Mouse (Mus musculus) cerebellum, postnatal 10 days (tissue): ENCODE data around the gene Xpc.
A peak's percentile ranks its signal among the peaks of the same experiment; 100 is the strongest.

Experiments
- DNase-seq, 2 experiments: peaks; one replicate each; pipeline ENCODE4 v3.0.0; 2021; ENCODE audit warnings: mixed read lengths in 2 of 2

Xpc gene

DNA sequence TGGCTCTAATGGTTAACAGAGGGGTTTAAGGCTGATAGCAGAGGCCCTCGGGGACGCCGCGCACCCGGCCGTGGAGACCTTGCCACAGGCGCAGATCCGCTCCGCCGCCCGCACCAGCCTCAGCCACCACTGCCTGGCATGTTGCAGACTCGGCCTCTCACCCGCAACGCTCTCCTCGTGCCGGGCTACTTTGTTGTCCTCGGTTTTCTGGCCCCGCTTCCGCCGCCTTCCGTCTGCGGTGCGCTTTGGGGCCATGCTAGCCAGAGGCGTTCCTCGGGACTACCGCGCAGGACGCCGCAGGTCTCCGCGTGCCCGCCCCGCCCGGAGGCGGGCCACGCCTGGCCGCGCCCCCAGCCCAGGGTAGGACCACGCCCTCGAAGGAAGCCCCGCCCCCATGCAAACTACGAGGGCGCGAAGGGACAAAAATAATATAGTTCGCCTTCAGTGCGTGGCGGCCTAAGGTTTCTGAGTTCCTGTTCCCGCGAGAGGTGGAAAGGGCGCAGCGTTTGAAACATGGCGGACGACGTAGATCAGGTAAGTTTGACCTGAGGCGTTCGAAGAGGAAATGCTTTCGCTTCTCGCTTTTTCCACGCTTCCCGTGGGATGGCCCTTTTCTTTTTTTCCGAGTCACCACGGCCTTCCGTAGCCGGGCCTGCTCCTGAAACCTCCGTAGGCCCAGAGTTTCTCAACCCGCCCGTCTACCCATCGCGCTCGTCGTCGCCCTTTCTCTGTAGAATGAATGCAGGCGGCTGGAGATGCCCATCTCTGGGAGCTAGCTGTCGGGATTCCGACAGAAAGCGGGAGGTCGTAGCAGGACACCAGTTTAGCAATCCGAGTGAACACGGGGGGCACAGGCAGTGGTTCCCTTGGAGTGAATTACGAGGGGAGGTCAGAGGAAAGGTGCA, at the start of gene Xpc, which contains the start of gene Lsm3:
Xpc (minus strand) TSS at position 344 of the 905 bp plus-strand sequence.
Lsm3 (plus strand) TSS at position 384 of the 905 bp plus-strand sequence.
- DNase-seq: peak; percentile 99

DNA sequence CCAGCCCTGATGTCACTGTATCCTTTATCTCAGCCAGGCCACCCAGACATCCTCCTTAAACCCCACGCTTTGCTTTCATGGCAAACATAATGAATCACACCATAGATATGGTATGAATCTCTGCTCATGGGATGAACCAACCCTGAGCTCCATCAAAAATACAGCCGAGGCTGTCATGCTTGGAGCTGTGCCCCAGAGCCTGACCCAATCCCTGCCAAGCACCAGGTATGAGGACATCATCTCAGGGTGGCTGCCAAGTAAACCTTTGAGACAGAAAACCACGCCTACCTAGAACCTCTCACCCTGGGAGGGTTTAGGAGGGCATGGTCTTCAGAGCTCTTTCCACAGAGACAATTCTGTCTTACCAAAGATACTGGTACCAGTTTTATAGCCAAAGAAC, 47.3 kb upstream of the Xpc start:
- DNase-seq: peak; percentile 76 to 77

DNA sequence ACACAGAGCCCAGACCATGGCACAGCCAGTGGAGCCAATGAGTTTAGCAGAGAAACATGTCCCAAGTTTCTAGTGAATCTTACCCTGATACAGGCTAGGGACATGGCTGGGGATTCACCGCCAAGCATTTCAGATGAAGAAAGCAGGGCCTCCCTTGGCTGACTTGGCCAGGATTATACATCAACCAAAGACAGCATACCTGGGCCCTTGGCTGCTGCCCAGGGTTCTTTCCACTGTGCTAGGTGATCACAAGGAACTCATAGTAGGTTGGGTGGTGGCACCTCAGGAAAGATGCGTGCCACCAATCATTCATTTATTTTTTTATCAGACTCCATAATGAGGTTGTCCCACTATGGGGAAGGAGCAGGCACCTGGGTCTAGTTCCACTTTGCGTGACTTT, 44.5 kb upstream of the Xpc start:
- DNase-seq: no peak

DNA sequence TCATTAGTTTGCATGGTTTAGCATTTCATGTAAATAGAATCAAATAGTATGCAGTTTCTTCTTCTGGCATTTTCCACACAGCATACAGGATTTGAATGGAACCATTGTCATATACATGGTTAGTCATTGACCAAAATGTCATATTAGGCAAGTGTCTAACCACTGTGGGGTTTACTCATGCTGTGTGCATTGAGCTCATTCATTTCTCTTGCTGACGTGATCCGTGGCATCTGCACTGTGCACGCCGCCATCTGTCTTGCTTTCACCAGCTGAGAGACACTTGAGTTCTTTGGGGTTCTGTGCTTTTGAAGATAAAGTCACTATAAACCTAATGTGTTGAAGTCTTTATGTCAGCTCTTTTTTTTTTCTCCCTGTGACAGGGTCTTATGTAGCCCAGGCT, 43.7 kb upstream of the Xpc start:
- DNase-seq: peak; percentile 42 to 55

DNA sequence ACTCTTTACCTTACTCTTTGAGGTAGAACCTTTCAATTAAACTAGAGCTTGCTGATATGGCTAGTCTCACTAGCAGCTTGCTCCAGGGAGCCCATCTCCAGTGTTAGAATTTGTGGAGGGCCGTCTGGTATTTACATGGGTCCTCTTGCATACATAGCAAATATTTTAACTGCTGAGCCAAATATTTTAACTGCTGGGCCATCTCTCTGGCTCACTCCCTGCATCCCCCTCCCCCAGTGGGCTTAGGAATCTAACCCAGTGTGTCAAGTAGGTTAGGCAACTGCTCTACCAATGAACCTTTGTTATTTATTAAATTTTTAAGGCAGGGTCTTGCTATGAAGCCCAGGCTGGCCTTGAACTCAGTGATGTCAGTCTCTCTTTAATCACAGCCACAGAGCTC, 42.9 kb upstream of the Xpc start:
- no peak for DNase-seq

DNA sequence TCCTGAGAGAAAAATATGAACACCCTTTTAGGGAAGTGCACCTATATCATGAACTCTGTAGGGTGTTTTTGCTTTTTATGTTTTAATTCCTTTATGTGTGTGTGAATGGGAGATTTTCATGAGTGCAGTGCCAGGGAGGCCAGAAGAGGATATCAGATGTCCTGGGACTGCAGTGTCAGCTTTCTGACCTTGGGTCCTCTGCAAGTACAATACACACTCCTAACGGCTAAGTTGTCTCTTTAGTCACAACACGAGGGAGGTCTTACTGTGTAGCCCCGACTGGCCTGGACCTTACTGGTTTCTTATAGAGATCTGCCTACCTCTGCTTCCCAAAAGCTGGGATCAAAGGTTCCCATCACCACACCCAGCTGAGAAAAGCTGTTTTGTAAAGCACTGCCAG, 37.0 kb upstream of the Xpc start:
- no peak for DNase-seq

DNA sequence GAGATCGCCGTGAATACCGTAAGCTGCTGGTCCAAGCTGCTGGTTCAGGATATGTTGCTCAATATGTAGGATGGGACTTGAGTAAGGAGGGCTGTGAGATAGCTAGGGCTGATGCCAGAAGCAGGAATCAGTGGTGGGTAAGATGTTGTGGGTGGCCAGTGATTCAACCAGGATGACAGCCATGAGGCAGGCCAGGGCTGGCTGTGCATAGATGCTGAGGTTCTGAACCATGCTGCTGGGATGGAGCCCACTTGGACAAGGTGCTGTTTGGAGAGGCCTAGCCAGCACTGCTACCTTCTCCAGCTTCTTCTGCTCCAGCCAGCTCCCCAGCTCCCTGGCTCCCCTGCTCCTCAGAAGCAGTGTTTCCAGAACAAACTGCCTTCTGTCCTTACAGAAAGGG, 36.0 kb upstream of the Xpc start:
- peak; percentile 27 to 52 for DNase-seq

DNA sequence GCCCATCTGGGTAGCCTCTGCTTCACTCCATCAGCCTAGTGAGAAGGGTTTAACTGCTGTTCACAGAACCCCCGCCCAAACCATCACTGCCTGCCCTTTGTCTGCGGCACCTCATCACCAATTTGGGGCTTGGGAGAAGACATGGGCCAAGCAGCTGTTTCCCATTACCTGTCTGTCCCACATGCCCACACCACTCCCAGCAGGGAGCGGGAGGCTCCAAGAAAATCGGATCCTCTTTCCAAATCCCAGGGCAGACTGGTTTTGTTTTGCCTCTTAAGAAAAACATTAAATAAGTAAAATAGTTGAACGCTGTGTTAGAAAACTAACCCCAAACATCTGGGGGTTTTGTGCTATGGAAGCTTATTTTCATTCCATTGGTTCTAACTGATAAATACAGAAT, 33.9 kb upstream of the Xpc start:
- DNase-seq: no peak

DNA sequence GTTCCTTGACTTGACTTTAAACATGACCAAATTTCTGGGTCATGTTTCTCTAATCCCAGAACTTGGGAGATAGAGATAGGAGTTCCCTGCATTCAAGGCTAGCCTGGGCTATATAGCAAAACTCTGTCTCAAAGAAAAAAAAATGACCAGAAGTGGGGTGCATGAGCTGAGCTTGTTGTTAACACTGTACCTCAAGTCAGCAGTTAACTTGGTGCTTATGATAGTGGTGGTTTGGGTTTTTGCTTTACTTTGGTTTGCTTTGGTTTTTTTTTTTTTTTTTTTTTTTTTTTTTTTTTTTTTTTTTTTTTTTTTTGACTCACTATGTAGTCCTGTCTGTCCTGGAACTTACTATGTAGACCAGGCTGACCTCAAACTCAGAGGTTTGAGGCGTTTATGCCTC, 31.6 kb upstream of the Xpc start:
- DNase-seq: no peak

DNA sequence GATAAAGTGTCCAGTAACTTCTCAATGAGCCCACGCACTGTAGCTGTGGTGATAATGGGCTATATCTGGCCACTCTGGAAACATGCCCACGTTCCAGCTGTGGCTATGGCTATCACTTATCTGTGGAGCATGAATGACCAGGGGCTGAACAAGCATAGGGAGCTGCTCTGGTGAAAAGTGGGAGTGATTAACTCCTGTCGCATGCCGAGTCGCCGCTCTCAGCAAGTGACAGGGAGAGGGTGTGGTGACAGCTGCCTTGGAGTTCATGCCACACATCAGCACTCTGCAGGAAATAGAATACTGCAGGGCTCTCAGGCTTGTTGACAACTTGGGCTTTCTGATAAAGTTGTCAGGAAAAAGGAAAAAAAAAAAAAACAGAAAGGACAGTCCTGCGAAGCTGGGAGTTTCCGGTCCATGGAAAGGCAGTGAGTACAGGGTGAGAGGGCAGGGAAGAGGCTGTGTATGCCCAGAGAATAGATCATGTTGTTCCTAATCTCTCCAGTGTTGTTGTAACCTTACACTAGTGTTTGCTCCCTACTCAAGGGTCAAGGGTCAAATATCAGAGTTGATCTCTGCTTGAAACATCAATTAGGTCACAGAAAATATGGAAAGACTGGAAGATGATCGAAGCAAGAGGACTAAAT, 30.7 kb upstream of the Xpc start:
- DNase-seq: no peak

DNA sequence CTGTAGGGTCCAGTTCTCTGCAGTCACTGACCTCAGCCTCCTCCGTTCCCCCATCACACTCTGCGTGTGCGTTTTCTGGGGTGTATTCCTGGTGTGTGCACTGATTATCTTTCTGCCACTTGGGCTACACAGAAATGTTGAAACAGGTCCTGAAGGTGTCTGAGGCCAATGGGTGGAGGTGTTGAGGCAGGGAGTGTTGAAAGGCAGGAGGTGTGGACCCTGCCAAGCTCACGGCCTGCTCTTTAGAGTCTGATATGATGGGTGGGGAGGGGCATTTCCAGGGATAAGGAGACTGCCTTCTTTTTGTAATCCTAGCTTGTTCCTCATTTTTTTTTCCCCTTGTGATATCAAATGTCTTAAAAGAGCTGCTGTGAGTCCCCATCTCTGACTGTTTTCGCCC, 27.4 kb upstream of the Xpc start:
- no peak for DNase-seq

DNA sequence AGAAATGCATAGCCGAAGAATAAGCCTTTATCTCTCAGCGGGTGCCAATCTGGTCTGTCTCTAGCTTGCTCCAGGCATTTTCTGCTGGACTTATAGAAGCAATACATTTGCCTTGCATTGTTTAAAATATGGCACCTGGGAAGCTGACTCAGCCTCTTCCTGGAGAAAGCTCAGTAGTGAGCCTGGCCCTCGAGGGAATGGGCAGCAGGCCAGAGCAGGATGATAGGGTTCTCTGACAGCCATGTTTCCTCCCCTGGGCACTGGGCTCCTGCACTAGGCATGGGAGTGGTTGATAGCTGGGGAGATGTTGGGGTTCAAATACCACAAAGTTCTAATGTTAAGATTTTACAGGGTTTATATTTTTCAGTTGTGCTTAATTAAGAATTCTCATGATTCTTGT, 25.6 kb upstream of the Xpc start:
- no peak for DNase-seq

DNA sequence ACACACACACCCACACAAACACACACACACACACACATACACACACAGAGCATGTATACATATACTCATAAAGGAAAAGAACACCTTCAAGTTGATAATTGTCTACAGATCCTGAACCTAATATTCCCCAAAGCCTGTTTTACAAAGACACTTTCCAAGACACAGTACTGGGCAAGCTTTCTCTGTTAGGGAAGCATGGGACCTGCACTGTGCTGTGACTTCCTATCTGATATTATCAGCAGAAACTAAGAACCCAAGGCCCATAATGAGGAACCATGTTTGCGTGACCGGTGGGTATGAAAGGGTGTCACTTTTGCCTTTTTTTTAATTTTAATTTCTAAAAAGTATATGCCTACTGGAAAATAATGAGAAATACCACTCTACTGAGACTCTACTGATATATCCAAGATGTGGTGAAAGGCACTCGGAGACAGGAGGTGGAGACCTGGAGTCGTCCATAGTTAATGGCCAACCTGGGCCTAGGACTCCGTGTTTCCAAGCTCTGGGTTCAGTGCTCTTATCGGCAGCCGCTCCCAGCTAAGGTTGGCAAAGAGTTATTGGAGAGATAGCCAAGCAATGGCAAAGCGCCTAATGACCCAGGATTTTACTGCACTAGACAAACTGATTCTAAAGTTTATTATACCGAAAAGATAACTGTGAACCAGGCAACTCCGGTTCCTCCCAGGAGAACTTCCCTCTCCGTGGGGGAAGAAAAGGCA, 20.5 kb upstream of the Xpc start:
- no peak for DNase-seq

DNA sequence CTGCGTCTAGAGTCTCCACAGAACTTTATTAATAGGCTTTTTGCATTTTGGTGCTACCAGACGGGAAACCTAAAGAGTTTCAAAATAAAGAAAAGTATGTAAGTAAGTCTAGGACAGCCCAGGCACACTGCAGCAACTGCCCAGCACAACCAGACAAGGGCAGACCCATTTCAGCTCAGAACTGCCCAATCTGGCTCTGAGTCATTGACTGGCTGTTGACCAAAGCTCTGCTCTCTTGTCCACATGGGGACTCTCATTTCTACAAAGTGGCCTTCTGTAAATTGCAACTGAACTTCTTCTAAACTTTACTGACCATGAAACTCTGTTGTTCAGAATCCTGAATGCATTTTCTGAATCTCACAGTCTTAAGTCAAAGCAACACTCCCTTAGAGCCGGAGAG, 19.5 kb upstream of the Xpc start:
- peak in 1 of 2 experiments; percentile 20 for DNase-seq

DNA sequence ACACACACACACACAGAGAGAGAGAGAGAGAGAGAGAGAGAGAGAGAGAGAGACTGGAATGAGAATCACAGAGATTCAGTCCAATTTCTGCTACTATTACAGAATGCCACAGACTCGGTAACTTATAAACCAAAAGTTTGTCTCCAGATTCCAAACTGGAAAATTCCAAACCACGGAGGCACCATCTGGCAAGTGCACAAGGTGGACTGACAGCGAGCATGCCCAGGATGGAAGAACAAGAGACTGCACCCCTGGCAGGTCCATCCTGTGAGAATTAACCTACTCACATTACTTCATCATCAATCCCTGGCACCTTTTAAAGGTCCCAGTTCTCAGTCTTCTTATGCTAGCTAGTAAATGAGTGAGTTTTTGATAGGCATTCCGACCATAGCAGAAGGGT, 18.6 kb upstream of the Xpc start:
- DNase-seq: no peak

DNA sequence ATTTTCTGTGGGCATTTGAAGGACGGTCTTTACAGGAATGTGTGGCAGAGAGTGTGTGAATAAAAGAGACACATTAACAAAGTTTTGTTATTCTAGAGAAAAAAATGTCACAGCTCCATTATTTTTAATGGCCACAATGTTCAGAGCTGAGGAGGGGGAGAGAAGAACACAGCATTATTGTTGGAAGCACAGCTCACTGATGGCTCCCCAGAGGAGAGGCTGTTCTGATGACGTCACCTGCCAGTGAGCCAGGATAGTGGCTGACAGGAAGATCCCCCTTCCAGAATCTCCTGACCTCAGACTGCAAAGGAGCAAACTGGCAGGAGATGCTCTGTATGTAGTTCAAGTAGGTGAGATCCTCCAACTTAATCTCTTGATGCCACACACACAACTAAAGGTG, 18.1 kb upstream of the Xpc start:
- DNase-seq: no peak

DNA sequence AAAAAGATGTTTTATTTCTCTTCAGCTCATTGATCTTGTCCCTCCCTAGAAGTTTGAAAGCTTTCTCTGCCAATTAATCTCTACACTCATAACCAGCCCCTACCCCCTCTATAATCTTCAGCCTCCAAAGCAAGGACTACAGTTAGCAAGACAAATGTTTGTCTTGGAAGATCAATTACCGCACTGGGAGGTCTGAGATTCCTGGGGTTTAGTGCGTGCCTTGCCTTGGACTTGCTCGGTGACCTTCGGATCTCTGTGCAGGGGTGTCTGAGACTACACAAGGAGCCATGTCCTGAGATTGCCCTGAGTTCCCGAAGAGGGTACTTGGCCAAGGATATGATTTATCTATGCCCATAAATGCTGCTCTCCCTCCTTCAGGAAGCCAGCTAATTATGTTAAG, 17.7 kb upstream of the Xpc start:
- DNase-seq: no peak

DNA sequence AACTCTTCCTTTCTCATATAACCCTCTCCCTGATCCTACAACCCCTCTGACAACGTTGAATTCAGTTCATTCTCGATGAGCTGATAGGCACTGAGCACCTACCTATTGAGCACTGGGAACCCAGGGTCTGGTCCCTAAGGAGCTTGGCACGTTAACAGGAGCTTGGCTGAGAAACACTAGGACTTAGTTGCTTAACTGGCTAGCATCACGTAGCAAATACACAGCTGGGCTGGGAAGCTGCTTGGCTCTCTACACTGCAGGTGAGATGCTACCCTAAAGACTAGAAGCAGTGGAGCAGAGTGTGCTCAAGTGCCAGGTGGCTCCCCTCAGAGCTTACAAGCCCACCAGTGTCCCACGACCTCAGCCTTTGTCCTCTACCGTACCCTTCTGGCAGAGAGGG, 17.0 kb upstream of the Xpc start:
- no peak for DNase-seq

DNA sequence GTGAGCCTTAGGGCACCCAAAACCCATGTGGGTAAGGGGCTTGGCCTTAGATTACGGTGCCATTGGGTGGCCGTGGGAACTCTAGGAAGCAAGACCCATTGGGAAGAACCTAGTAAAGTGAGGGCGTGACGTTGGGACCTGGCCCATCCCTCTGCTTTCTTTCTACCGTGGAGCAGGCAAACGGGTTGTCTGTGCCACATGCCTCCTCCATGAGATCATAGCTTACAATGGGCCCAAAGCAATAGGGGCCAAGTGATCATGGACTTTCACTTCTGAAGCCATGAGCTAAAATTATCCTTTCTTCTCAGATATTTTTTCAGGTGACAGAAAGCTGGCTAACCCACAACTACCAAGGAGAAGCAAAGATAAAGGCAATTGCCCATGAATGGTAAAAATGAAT, 15.6 kb upstream of the Xpc start:
- no peak for DNase-seq

DNA sequence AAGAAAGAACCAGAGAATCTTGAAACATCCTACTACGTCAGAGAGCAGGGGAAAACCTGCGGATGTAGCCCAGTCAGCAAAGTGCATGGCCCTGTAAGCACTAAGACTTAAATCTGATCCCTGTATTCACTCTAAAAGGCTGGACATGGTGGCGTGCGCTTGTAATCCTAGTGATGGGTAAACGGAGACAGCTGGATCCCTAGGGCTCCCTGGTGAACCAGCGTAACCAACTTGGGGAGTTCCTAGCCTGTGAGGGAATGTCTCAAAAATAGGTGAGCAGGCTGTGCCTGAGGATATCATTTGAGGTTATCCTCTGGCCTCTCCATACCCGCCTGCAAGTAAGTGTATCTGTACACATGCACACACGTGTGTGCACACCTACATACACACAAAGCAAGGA, 15.0 kb upstream of the Xpc start:
- DNase-seq: no peak

DNA sequence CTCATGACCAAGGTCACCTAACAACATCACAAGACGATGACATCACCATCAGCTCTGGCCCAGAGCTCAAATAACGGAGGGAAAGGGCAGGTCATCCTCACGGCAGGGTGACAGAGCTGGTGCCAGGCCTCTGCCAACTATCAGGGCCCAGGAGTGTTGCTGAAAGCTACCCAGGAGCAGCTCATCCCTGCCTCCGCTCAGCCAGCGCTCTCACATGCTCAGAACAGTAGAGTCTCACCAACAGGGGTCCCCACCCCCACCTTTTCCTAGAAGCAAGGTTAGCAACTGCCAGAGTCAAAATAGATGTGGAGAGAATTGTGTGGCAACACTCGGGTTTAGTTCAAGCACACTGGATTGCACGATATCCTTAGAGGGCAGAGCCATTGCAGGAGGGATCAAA, 12.6 kb upstream of the Xpc start:
- DNase-seq: peak in 1 of 2 experiments; percentile 12

DNA sequence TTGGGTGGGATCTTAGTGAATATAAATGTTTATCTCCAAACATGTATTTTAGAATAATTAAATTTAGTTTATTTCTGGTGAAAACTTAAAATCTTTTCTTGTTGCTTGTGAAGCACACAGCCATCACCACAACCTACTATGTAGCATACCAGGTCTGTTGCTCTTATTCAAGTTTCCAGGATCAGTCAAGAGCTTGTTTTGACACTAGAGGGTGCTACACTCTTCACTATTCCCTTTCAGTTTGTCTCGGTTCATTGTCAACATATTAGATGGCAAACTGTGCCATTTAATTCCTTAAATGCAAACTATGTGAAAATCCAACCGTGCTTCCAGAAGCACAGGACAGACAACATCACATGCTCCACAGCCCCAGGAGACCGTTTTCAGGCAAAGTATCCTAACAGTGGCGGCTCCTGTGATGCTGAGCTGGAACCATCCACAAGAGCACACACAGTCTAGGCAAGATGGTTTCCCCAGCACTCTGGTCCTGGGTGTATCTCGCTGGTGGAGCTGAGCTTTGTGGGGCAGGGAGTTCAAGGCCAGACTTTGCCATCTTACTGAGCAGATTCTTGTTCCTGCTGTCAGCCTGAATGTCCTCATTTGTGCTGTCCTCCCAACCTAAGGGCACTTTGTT, 11.7 kb upstream of the Xpc start:
- DNase-seq: peak; percentile 48 to 73

DNA sequence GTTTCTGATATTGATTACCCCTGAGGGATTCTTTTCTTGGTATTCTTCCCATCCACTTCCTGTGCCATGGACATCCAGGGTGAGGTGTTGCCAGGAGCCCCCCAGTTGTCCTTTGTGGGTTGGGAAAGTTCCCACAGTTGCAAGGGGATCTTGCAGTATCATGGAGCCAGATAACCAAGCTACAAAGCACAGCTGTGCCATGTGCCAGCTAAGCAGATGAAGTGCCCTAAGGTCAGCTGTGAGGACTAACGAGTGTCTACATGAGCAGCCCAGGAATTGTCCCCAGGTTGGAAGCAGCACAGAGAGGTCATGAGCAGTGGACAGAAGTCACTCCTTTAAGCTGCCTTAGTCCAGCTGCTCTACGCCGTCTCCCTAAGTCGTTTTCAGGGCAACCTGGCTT, 9.9 kb upstream of the Xpc start:
- DNase-seq: no peak
